In genomic region chr9:44697866-44698265, GRCm38 (mm10) we compare ENCODE assay signal across 21 mouse cellular contexts. TPM values are rescaled to one million over a fixed set of nuclear protein-coding genes. Genes with fewer than 3 reads are reported as not detected.
"Had no signal": no experiment of that assay in that cellular context is flagged by ENCODE, and none has a peak within 500 bp of the region (broad histone marks: within the 10 kb centered on the region; RNA-seq: fewer than 3 reads in every experiment).

No protein-coding gene starts in this region.

- H3K4me3 ChIP-seq: layer of hippocampus, adult 2 months; limb, embryonic 10.5 days; liver, embryonic 15.5 days; midbrain, embryonic 13.5 days had no signal

- DNase-seq: kidney, postnatal 36 days; lung, adult 2 months; lung, postnatal 36 days; right cerebral cortex, adult 18-20 months; right cerebral cortex, postnatal 25 days; thymus, postnatal 14 days had no signal

- H3K4me1 ChIP-seq: limb, embryonic 10.5 days; liver, embryonic 15.5 days; midbrain, embryonic 13.5 days had no signal

- H3K27ac ChIP-seq: kidney, postnatal 0 days; layer of hippocampus, adult 2 months; limb, embryonic 10.5 days; liver, embryonic 15.5 days; midbrain, embryonic 13.5 days; stomach, postnatal 0 days had no signal

RNA-seq across cellular contexts. Expression of gene Treh, which starts 24.8 kb away (rescaled TPM):
- total RNA-seq: layer of hippocampus, postnatal 10 days; left cerebral cortex, adult 18-20 months; left cerebral cortex, postnatal 10 days; megakaryocyte progenitor cell, adult 5-6 weeks; midbrain, postnatal 0 days had no signal
- polyA plus RNA-seq: limb, embryonic 10.5 days; limb, embryonic 14.5 days; liver, embryonic 11.5 days; liver, embryonic 15.5 days; lung, adult 2 months; lung, postnatal 0 days; midbrain, embryonic 13.5 days; midbrain, postnatal 0 days; neural tube, embryonic 14.5 days; stomach, postnatal 0 days had no signal
